Mouse (Mus musculus): ENCODE measurements around the gene Adamts5. TPM values are rescaled to one million over a fixed set of nuclear protein-coding genes. Genes with fewer than 3 reads are reported as not detected.

The Adamts5 gene
- 4.0 and 4.3 TPM in 2 replicates for total RNA-seq (2014; fragmentation: Nextera tagmentation)
- total RNA-seq (2017): 1.7 and 2.0 TPM in 2 replicates
- polyA plus RNA-seq (2012): 0.67 and 0.88 TPM in 2 replicates

DNA sequence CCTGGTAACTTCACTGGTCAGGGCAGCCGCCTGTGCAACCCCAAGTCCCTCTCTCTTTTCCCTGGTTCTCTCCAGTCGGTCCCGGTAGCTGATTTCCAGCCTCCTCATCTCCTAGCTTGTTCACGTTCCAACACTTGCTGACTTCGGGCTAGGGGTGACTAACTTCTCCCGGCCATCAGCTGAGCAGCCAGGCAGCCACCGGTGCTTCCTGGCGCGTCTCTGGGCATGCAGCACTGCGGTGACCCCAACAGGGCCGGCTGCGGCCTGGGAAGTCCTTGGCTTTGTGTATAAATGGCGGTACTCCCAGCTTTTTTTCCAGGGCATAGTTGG, at the start of gene Adamts5:
Adamts5 (minus strand) TSS at position 248 of the 330 bp plus-strand sequence.
- H3K36me3 ChIP-seq (replicated peaks): no peaks in the 10 kb centered on the region
- DNase-seq (ENCODE audit: low spot score) (no peak), ATAC-seq (ENCODE audit: extremely low read depth, insufficient number of reproducible peaks, low FRiP score, poor library complexity, severe bottlenecking) (no peak)
- TF ChIP-seq CTCF (IDR thresholded peaks at IDR 0.05; ENCODE audit: low read depth, low read length) (no peak), GATA2 (IDR thresholded peaks at IDR 0.05; ENCODE audit: borderline replicate concordance, low read depth, low read length) (no peak), TAL1 (conservative IDR thresholded peaks at IDR 0.05; ENCODE audit: low read depth, low read length) (no peak), POLR2AphosphoS5 (IDR thresholded peaks at IDR 0.05; ENCODE audit: insufficient replicate concordance, low read depth, low read length) (no peak)
- H3K9me3 ChIP-seq (replicated peaks): peaks cover 21% of the 10 kb centered on the region
- H3K4me1 ChIP-seq (ENCODE audit: insufficient read depth, low read depth, low read length): peaks cover 33% of the 10 kb centered on the region
- no peaks in the 10 kb centered on the region for H3K27me3 ChIP-seq (ENCODE audit: insufficient read depth, low read length)
- peak within 1 kb of the TSS; percentile 72 for H3K4me3 ChIP-seq (ENCODE audit: low read depth, low read length)

- no peaks in the 10 kb centered on the region for H3K36me3 ChIP-seq (replicated peaks)
- DNase-seq (ENCODE audit: low spot score): no peak
- TF ChIP-seq GATA2 (IDR thresholded peaks at IDR 0.05; ENCODE audit: borderline replicate concordance, low read depth, low read length): no peak
- TF ChIP-seq CTCF (IDR thresholded peaks at IDR 0.05; ENCODE audit: low read depth, low read length): no peak
- TF ChIP-seq GATA1 (IDR thresholded peaks at IDR 0.05; ENCODE audit: borderline replicate concordance, low read length): no peak
- no peak for TF ChIP-seq POLR2AphosphoS5 (IDR thresholded peaks at IDR 0.05; ENCODE audit: insufficient replicate concordance, low read depth, low read length)
- H3K9me3 ChIP-seq (replicated peaks): no peaks in the 10 kb centered on the region
- no peak for ATAC-seq (ENCODE audit: extremely low read depth, insufficient number of reproducible peaks, low FRiP score, poor library complexity, severe bottlenecking)
- no peaks in the 10 kb centered on the region for H3K27me3 ChIP-seq (ENCODE audit: insufficient read depth, low read length)
- no peaks in the 10 kb centered on the region for H3K4me1 ChIP-seq (ENCODE audit: insufficient read depth, low read depth, low read length)
- H3K4me3 ChIP-seq (ENCODE audit: low read depth, low read length): no peak overlapping the region
Measured at GRCm38 (mm10) chr16:85950356-85950755, 48.7 kb upstream of the Adamts5 start.

DNA sequence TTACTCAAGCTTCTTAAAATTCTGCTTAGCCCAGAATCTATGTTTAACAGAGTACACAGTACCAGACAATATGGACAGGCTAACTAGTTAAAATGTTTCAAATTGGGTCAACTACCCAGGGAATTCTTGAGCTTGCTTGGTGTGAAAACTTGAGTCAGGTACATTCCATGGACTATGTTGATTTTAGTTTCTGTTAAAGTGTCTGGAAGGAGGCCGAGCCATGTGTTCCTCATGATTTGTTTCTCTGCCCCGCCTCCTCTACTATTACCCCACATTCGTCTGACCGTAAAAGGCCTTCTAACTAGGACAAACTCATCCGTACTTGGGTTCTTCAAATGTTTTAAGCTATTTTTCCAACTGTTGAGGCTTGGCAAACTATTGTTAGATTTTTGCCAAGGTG, 24.4 kb upstream of the Adamts5 start:
- Histone ChIP-seq H3K4me1 (ENCODE audit: insufficient read depth, low read depth, low read length) (no peaks in the 10 kb centered on the region), H3K36me3 (replicated peaks) (no peaks in the 10 kb centered on the region), H3K27me3 (ENCODE audit: insufficient read depth, low read length) (no peaks in the 10 kb centered on the region), H3K4me3 (ENCODE audit: low read depth, low read length) (no peak overlapping the region), H3K9me3 (replicated peaks) (peaks cover 3% of the 10 kb centered on the region; the same call in 1 of the 2 replicates)
- ATAC-seq (ENCODE audit: extremely low read depth, insufficient number of reproducible peaks, low FRiP score, poor library complexity, severe bottlenecking): no peak
- no peak for TF ChIP-seq GATA2 (IDR thresholded peaks at IDR 0.05; ENCODE audit: borderline replicate concordance, low read depth, low read length)
- no peak for DNase-seq (ENCODE audit: low spot score)

- Histone ChIP-seq H3K4me1 (ENCODE audit: insufficient read depth, low read depth, low read length) (no peaks in the 10 kb centered on the region), H3K27me3 (ENCODE audit: insufficient read depth, low read length) (no peaks in the 10 kb centered on the region), H3K9me3 (replicated peaks) (peaks cover 3% of the 10 kb centered on the region; the same call in 1 of the 2 replicates), H3K36me3 (replicated peaks) (no peaks in the 10 kb centered on the region), H3K4me3 (ENCODE audit: low read depth, low read length) (no peak overlapping the region)
- DNase-seq (ENCODE audit: low spot score) (no peak), ATAC-seq (ENCODE audit: extremely low read depth, insufficient number of reproducible peaks, low FRiP score, poor library complexity, severe bottlenecking) (no peak)
- no peak for TF ChIP-seq GATA2 (IDR thresholded peaks at IDR 0.05; ENCODE audit: borderline replicate concordance, low read depth, low read length)
- no peak for TF ChIP-seq GATA1 (IDR thresholded peaks at IDR 0.05; ENCODE audit: borderline replicate concordance, low read length)
- no peak for TF ChIP-seq CTCF (IDR thresholded peaks at IDR 0.05; ENCODE audit: low read depth, low read length)
- TF ChIP-seq TAL1 (conservative IDR thresholded peaks at IDR 0.05; ENCODE audit: low read depth, low read length): no peak
- TF ChIP-seq POLR2AphosphoS5 (IDR thresholded peaks at IDR 0.05; ENCODE audit: insufficient replicate concordance, low read depth, low read length): no peak
Measured at GRCm38 (mm10) chr16:85922454-85922853, 20.8 kb upstream of the Adamts5 start.

- DNase-seq (ENCODE audit: low spot score) (no peak), ATAC-seq (ENCODE audit: extremely low read depth, insufficient number of reproducible peaks, low FRiP score, poor library complexity, severe bottlenecking) (no peak)
- Histone ChIP-seq H3K4me3 (ENCODE audit: low read depth, low read length) (no peak overlapping the region), H3K27me3 (ENCODE audit: insufficient read depth, low read length) (no peaks in the 10 kb centered on the region), H3K4me1 (ENCODE audit: insufficient read depth, low read depth, low read length) (no peaks in the 10 kb centered on the region), H3K9me3 (replicated peaks) (peaks cover 3% of the 10 kb centered on the region; the same call in 1 of the 2 replicates), H3K36me3 (replicated peaks) (no peaks in the 10 kb centered on the region)
- TF ChIP-seq CTCF (IDR thresholded peaks at IDR 0.05; ENCODE audit: low read depth, low read length) (no peak), POLR2AphosphoS5 (IDR thresholded peaks at IDR 0.05; ENCODE audit: insufficient replicate concordance, low read depth, low read length) (no peak), GATA1 (IDR thresholded peaks at IDR 0.05; ENCODE audit: borderline replicate concordance, low read length) (no peak), GATA2 (IDR thresholded peaks at IDR 0.05; ENCODE audit: borderline replicate concordance, low read depth, low read length) (no peak), TAL1 (conservative IDR thresholded peaks at IDR 0.05; ENCODE audit: low read depth, low read length) (no peak)
Measured at GRCm38 (mm10) chr16:85920122-85920521, 18.5 kb upstream of the Adamts5 start.

DNA sequence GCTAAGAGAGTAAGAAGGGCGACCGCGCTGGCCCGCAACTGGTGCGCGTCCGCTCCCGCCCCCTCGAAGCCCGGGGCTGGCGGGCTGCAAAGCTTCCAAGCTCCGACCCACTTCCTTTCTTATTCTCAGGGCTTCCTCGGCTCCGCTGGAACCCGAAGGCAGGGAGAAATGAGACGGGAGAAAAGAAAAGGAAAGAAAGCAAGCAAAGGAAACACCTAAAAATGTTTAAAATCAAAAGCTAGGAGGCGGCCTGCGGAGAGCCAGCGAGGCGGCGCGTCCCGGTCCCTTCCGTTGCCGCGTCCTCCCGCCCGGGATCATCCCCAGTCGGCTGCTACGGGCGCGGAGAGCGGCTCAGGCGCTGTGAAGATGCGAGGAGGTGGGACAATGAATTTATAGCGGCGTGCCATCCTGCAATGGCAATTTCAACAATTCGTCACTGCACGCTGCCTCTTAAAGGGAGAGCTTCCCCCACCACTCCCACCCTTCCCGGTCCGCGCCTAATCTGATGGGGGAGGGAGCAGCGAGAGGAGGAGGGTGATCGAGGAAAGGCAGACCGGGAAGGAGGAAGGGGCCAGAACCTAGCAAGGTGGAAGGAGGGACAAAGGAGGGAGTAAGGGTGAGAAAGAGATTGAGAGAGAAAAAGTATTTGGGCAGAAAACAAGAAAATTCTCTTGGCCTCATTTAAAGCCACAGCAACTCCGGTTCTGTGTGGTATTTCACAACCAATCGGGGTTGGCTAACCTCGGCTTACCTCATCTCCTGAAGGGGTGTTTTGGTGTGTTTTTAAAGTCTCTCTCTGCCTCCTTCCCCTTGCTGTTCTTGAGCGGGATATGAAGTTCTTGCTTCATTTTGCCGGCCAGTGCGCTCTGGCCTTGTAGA, 687 bp downstream of the Adamts5 start:
- no peak for TF ChIP-seq TAL1 (conservative IDR thresholded peaks at IDR 0.05; ENCODE audit: low read depth, low read length)
- no peak for TF ChIP-seq CTCF (IDR thresholded peaks at IDR 0.05; ENCODE audit: low read depth, low read length)
- no peak for TF ChIP-seq POLR2AphosphoS5 (IDR thresholded peaks at IDR 0.05; ENCODE audit: insufficient replicate concordance, low read depth, low read length)
- no peak for TF ChIP-seq GATA2 (IDR thresholded peaks at IDR 0.05; ENCODE audit: borderline replicate concordance, low read depth, low read length)
- TF ChIP-seq GATA1 (IDR thresholded peaks at IDR 0.05; ENCODE audit: borderline replicate concordance, low read length): no peak
- Histone ChIP-seq H3K27me3 (ENCODE audit: insufficient read depth, low read length) (no peaks in the 10 kb centered on the region), H3K4me1 (ENCODE audit: insufficient read depth, low read depth, low read length) (peaks cover 33% of the 10 kb centered on the region), H3K36me3 (replicated peaks) (no peaks in the 10 kb centered on the region), H3K4me3 (ENCODE audit: low read depth, low read length) (peak overlapping the region; percentile 72), H3K9me3 (replicated peaks) (peaks cover 21% of the 10 kb centered on the region)
- DNase-seq (ENCODE audit: low spot score) (peak; percentile 22), ATAC-seq (ENCODE audit: extremely low read depth, insufficient number of reproducible peaks, low FRiP score, poor library complexity, severe bottlenecking) (no peak)

Measured in G1E (cell line).